Mouse (Mus musculus) olfactory bulb, adult 2 months (tissue): ENCODE measurements around the gene Ppp4r4.
"Not testable (repeated sequence)": the region's sequence is repeated elsewhere in the genome, so short reads cannot be mapped to it uniquely, and the experiment has no call there.

Source experiments
- CTCF ChIP-seq: fragments of 200-500 bp; IDR thresholded peaks from 2 replicates; pipeline ENCODE4 v1.5.1; 2012; ENCODE audit warnings: low read depth, mild to moderate bottlenecking, low read length, moderate library complexity; ENCODE audit not compliant: insufficient read depth
- POLR2A ChIP-seq: fragments of 200-500 bp; IDR thresholded peaks from 2 replicates; pipeline ENCODE4 v1.6.1; 2012; ENCODE audit warnings: mild to moderate bottlenecking, low read depth, low read length, moderate library complexity; ENCODE audit not compliant: insufficient read depth

DNA sequence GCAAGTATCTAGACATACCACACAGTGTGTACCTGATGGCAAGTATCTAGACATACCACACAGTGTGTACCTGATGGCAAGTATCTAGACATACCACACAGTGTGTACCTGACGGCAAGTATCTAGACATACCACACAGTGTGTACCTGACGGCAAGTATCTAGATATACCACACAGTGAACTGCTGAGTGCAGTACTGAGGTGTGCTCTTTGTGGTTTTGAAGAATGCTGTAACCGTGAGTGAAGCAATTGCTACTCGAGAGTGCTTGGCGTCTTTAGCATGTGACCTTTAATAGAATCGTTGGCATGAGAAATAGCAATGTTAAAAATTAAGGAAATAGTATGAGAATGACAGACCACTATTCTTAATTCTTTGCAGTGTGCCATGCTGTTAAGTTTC is 46.1 kb downstream of the Ppp4r4 start:
- TF ChIP-seq POLR2A, CTCF: not testable (repeated sequence)
